Mouse (Mus musculus) lung, embryonic 14.5 days (tissue): ENCODE measurements at regions not wholly inside any gene's neighbourhood (a gene's known extent, or its start where the extent isn't known, plus 50 kb on each side); places are given as distances from the start of the nearest gene placed in this dataset.
A peak's percentile ranks its signal among the peaks of the same experiment; 100 is the strongest.

Experiments
- ATAC-seq: fragments of 200-750 bp; cut with Nextera tagmentation; 2 replicates; pipeline ENCODE4 v1.8.0; 2017; ENCODE audit warnings: mild to moderate bottlenecking, moderate TSS enrichment, moderate library complexity; ENCODE audit not compliant: insufficient read depth
- DNase-seq: peaks from one replicate; pipeline ENCODE4 v3.0.0-alpha.2; 2015
- H3K27ac ChIP-seq: fragments of 300-500 bp; sonication (generic); 2 replicates; pipeline ENCODE4 v1.5.1; 2014; ENCODE audit warnings: low read depth, mild to moderate bottlenecking, moderate library complexity
- H3K27me3 ChIP-seq: fragments of 300-500 bp; sonication (generic); 2 replicates; pipeline ENCODE4 v1.6.1; 2014; ENCODE audit warnings: low read length, control low read depth; ENCODE audit not compliant: insufficient read depth
- H3K36me3 ChIP-seq: fragments of 300-500 bp; sonication (generic); 2 replicates; pipeline ENCODE4 v1.6.1; 2014; ENCODE audit warnings: control low read depth; ENCODE audit not compliant: insufficient read depth
- H3K4me1 ChIP-seq: fragments of 300-500 bp; sonication (generic); 2 replicates; pipeline ENCODE4 v1.6.1; 2014; ENCODE audit warnings: antibody characterized with exemption, control low read depth; ENCODE audit not compliant: insufficient read depth
- H3K4me2 ChIP-seq: fragments of 300-500 bp; sonication (generic); 2 replicates; pipeline ENCODE4 v1.6.1; 2014; ENCODE audit warnings: mild to moderate bottlenecking
- H3K4me3 ChIP-seq: fragments of 300-500 bp; sonication (generic); 2 replicates; pipeline ENCODE4 v1.5.1; 2014; ENCODE audit warnings: low read depth, low read length
- H3K9ac ChIP-seq: fragments of 300-500 bp; sonication (generic); 2 replicates; pipeline ENCODE4 v1.6.1; 2014
- H3K9me3 ChIP-seq: fragments of 300-500 bp; sonication (generic); 2 replicates; pipeline ENCODE4 v1.6.1; 2016; ENCODE audit warnings: low read depth, low read length, control low read depth
- CTCF ChIP-seq: IDR thresholded peaks from 2 replicates; pipeline ENCODE4 v1.5.1; 2016; ENCODE audit warnings: antibody characterized with exemption, low read depth
- WGBS: fragments of 180-500 bp; shearing (Covaris S2); extraction: QIAGEN DNeasy Blood & Tissue Kit; methylation state at CpG from one replicate; pipeline ENCODE4 v1.1.7; 2014; 5-methylcytosine and 5-hydroxymethylcytosine counted together

- 91% methylated on average over 5 of the region's 5 CpGs for WGBS
- Histone ChIP-seq H3K27ac (no peak overlapping the region), H3K4me2 (no peak overlapping the region), H3K9ac (no peak overlapping the region), H3K4me1 (no peaks in the 10 kb centered on the region), H3K4me3 (no peak overlapping the region), H3K27me3 (no peaks in the 10 kb centered on the region), H3K36me3 (no peaks in the 10 kb centered on the region), H3K9me3 (no peaks in the 10 kb centered on the region)
- no peak for ATAC-seq
- DNase-seq = no peak
- no peak for TF ChIP-seq CTCF
Measured at GRCm38 (mm10) chr1:179906115-179906514, 54.2 kb upstream of the Cdc42bpa start.

- Histone ChIP-seq H3K27me3 (no peaks in the 10 kb centered on the region), H3K4me2 (no peak overlapping the region), H3K4me1 (no peaks in the 10 kb centered on the region), H3K9ac (no peak overlapping the region), H3K36me3 (no peaks in the 10 kb centered on the region), H3K27ac (no peak overlapping the region), H3K9me3 (no peaks in the 10 kb centered on the region), H3K4me3 (no peak overlapping the region)
- DNase-seq = no peak
- ATAC-seq = no peak
- TF ChIP-seq CTCF = no peak
- 88% methylated on average over 6 of the region's 6 CpGs for WGBS
Measured at GRCm38 (mm10) chr1:179892711-179893110, 67.6 kb upstream of the Cdc42bpa start.

- no peak for TF ChIP-seq CTCF
- no peaks in the 10 kb centered on the region for H3K36me3 ChIP-seq
- H3K27me3 ChIP-seq = no peaks in the 10 kb centered on the region
- DNase-seq (no peak), ATAC-seq (no peak)
- no peaks in the 10 kb centered on the region for H3K9me3 ChIP-seq
- H3K4me1 ChIP-seq = no peaks in the 10 kb centered on the region
- H3K27ac ChIP-seq = no peak overlapping the region
- H3K9ac ChIP-seq = no peak overlapping the region
- WGBS = 56% methylated on average over 9 of the region's 9 CpGs
- no peak overlapping the region for H3K4me3 ChIP-seq
- no peak overlapping the region for H3K4me2 ChIP-seq
Measured at GRCm38 (mm10) chr1:179887921-179888320, 72.4 kb upstream of the Cdc42bpa start.

GRCm38 (mm10) chr1:179881222-179881621 lies 77.7 kb upstream of the Ahctf1 start:
- H3K4me2 ChIP-seq = no peak overlapping the region
- no peak overlapping the region for H3K27ac ChIP-seq
- no peak for TF ChIP-seq CTCF
- no peaks in the 10 kb centered on the region for H3K4me1 ChIP-seq
- H3K36me3 ChIP-seq = no peaks in the 10 kb centered on the region
- DNase-seq (no peak), ATAC-seq (no peak)
- no peak overlapping the region for H3K9ac ChIP-seq
- no peaks in the 10 kb centered on the region for H3K9me3 ChIP-seq
- 75% methylated on average over 5 of the region's 5 CpGs for WGBS
- H3K4me3 ChIP-seq = no peak overlapping the region
- H3K27me3 ChIP-seq = no peaks in the 10 kb centered on the region

GRCm38 (mm10) chr1:179877893-179878292 lies 74.4 kb upstream of the Ahctf1 start:
- DNase-seq = no peak
- Histone ChIP-seq H3K36me3 (no peaks in the 10 kb centered on the region), H3K27me3 (no peaks in the 10 kb centered on the region), H3K4me2 (no peak overlapping the region), H3K27ac (no peak overlapping the region), H3K4me1 (no peaks in the 10 kb centered on the region), H3K4me3 (no peak overlapping the region), H3K9ac (no peak overlapping the region), H3K9me3 (no peaks in the 10 kb centered on the region)
- TF ChIP-seq CTCF = no peak
- ATAC-seq = no peak
- 71% methylated on average over 6 of the region's 6 CpGs for WGBS

- H3K27me3 ChIP-seq = no peaks in the 10 kb centered on the region
- ATAC-seq = no peak
- H3K4me3 ChIP-seq = no peak overlapping the region
- no peak for TF ChIP-seq CTCF
- no peak overlapping the region for H3K9ac ChIP-seq
- H3K9me3 ChIP-seq = no peaks in the 10 kb centered on the region
- WGBS = 77% methylated on average over 12 of the region's 12 CpGs
- H3K4me2 ChIP-seq = no peak overlapping the region
- DNase-seq = peak; percentile 41
- no peaks in the 10 kb centered on the region for H3K36me3 ChIP-seq
- no peaks in the 10 kb centered on the region for H3K4me1 ChIP-seq
- no peak overlapping the region for H3K27ac ChIP-seq
Measured at GRCm38 (mm10) chr1:179873772-179874555, 70.5 kb upstream of the Ahctf1 start.

- Histone ChIP-seq H3K4me3 (no peak overlapping the region), H3K9me3 (no peaks in the 10 kb centered on the region), H3K36me3 (no peaks in the 10 kb centered on the region), H3K27ac (no peak overlapping the region), H3K9ac (no peak overlapping the region), H3K27me3 (no peaks in the 10 kb centered on the region), H3K4me1 (no peaks in the 10 kb centered on the region), H3K4me2 (no peak overlapping the region)
- ATAC-seq = no peak
- 85% methylated on average over 3 of the region's 3 CpGs for WGBS
- DNase-seq = no peak
- no peak for TF ChIP-seq CTCF
Measured at GRCm38 (mm10) chr1:179871961-179872360, 68.5 kb upstream of the Ahctf1 start.
